Mouse (Mus musculus) lung, postnatal 4 days (tissue): ENCODE measurements around the gene Prss34.

ENCODE experiments used
- DNase-seq, 2 experiments: peaks; one replicate each; pipeline ENCODE4 v3.0.0; 2021

Prss34 gene

GRCm38 (mm10) chr17:25320819-25321218 lies 22.6 kb downstream of the Prss34 start:
- DNase-seq: no peak

- no peak for DNase-seq
Observed at GRCm38 (mm10) chr17:25322930-25323329, 24.7 kb downstream of the Prss34 start.

GRCm38 (mm10) chr17:25332321-25332720 lies 34.1 kb downstream of the Prss34 start:
- no peak for DNase-seq

- DNase-seq: peak; percentile 32 to 60
Observed at GRCm38 (mm10) chr17:25333943-25334342, 35.7 kb downstream of the Prss34 start.

- DNase-seq: no peak
Observed at GRCm38 (mm10) chr17:25338218-25338617, 40.0 kb downstream of the Prss34 start.

- DNase-seq: no peak
Observed at GRCm38 (mm10) chr17:25340003-25340402, 41.8 kb downstream of the Prss34 start.

GRCm38 (mm10) chr17:25341490-25341889 lies 43.3 kb downstream of the Prss34 start:
- DNase-seq: no peak

- DNase-seq: no peak
Observed at GRCm38 (mm10) chr17:25345462-25345861, 47.3 kb downstream of the Prss34 start, which contains the start of gene Tpsab1. Gene Tpsab1 (minus strand): TSS chr17:25345562.
